Mouse (Mus musculus) adrenal gland, postnatal 0 days (tissue): ENCODE measurements around the gene Hist1h3f. TPM values are rescaled to one million over a fixed set of nuclear protein-coding genes. Genes with fewer than 3 reads are reported as not detected.

ENCODE experiments used
- polyA plus RNA-seq: library from polyadenylated mRNA; unstranded; fragments of >200 nt; fragmentation: Nextera tagmentation; extraction: Ambion mirVana; gene quantifications from 2 replicates; pipeline ENCODE4 v1.2.1, GENCODE M21; 2015

Gene Hist1h3f
- 0.75 and 0.84 TPM in 2 replicates for polyA plus RNA-seq

GRCm38 (mm10) chr13:23543965-23544786, at the start of gene Hist1h3f:
TSS of gene Hist1h3f (plus strand) at chr13:23544052.

GRCm38 (mm10) chr13:23530901-23531875, 12.7 kb upstream of the Hist1h3f start, which contains the start of gene Hist1h4h:
TSS of gene Hist1h4h (plus strand) at chr13:23531050.

DNA sequence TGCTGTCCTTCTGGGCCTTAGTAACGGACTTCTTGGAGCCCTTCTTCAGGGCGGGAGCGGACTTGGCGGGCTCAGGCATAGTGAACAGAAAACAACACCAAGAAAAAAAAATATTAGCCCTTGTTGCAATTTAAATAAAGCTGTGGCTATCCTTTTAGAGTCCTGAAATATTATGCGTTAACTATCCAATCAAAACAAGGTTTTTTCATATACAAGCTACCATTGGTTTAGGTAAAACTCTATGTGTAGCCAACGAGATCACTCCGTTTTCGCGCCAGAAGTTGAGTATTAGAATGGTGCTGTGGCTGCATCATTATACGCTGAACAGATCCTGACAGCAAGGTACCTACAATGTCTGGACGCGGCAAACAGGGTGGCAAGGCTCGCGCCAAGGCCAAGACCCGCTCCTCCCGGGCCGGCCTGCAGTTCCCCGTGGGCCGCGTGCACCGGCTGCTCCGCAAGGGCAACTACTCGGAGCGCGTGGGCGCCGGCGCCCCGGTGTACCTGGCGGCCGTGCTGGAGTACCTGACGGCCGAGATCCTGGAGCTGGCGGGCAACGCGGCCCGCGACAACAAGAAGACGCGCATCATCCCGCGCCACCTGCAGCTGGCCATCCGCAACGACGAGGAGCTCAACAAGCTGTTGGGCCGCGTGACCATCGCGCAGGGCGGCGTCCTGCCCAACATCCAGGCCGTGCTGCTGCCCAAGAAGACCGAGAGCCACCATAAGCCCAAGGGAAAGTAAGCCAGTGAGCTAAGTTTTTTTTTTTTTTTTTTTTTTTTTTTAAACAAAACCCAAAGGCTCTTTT, 10.1 kb upstream of the Hist1h3f start, which contains the start of gene Hist1h2af:
TSS of gene Hist1h2af (plus strand) at position 347 of the 808 bp plus-strand sequence.

GRCm38 (mm10) chr13:23535137-23536075, 8.4 kb upstream of the Hist1h3f start, which contains the start of gene Hist1h3g:
TSS of gene Hist1h3g (plus strand) at chr13:23535422.

GRCm38 (mm10) chr13:23542999-23543607, 749 bp upstream of the Hist1h3f start, which contains the start of gene Hist1h2bh:
TSS of gene Hist1h2bh (minus strand) at chr13:23543392.

DNA sequence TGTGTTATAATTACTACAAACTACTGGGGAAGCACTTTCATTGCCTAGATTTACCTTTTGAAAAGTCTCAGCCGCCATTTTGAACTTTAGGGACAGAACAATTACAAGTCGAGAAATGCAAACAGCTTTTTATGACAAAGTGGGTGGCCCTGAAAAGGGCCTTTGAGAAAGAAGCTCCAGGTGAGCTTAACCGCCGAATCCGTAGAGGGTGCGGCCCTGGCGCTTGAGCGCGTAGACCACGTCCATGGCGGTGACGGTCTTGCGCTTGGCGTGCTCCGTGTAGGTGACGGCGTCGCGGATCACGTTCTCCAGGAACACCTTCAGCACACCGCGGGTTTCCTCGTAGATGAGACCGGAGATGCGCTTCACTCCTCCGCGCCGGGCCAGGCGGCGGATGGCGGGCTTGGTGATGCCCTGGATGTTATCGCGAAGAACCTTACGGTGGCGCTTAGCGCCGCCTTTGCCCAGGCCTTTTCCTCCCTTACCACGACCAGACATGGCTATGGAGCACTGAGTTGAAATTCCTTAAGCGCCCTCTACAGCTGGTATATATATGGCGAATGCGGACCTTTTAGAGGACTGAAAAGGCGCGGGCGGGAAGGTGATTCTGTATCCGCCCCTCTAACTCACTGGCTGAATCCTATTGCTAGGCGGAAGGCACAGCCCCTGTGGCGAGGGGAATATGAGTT, 7.4 kb downstream of the Hist1h3f start, which contains the start of gene Hist1h4f:
TSS of gene Hist1h4f (minus strand) at position 503 of the 689 bp plus-strand sequence.

DNA sequence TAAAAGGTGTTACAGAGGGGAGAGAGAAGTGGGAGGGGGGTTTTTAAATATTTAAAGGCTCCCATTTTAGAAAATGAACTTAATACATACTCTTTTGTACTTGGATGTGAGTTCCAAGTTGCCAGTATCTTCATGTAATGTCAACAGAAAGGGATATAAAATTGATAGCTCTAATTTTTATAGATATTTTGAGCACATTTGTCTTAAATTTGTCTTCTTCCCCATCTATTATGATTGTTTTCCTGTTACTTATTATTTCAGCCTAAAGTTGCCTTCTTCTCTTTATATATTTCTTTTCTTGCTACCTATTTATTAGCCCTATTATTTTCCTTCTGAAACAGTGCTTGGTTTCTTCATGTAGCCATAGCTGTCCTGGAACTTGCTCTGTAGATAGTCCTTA, 9.1 kb downstream of the Hist1h3f start, which contains the start of gene Hist1h1d:
TSS of gene Hist1h1d (plus strand) at position 301 of the 400 bp plus-strand sequence.

GRCm38 (mm10) chr13:23561883-23562659, 18.2 kb downstream of the Hist1h3f start, which contains the start of gene Hist1h3e:
TSS of gene Hist1h3e (minus strand) at chr13:23562369.

GRCm38 (mm10) chr13:23571022-23571503, 27.2 kb downstream of the Hist1h3f start, which contains the start of the genes Hist1h2ae and Hist1h2bg:
TSS of gene Hist1h2ae (minus strand) at chr13:23571220.
TSS of gene Hist1h2bg (plus strand) at chr13:23571396.

DNA sequence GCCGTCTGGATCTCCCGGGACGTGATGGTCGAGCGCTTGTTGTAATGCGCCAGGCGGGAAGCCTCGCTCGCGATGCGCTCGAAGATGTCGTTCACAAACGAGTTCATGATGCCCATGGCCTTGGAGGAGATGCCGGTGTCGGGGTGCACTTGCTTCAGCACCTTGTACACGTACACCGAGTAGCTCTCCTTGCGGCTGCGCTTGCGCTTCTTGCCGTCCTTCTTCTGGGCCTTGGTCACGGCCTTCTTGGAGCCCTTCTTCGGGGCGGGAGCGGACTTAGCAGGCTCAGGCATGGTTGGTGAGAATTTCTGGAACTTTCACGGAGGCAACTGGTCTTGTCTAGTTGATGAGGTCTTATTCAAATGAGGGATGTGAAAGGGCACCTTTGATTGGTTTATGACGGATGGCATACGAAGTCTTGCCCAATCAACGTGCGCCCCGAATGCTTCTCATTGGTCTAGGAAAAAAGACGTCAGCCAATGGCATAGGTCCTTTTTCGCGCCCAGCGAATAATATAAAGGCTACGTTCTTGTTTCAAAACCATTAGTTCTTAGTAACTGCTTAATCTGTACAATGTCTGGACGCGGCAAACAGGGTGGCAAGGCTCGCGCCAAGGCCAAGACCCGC, 30.2 kb downstream of the Hist1h3f start, which contains the start of the genes Hist1h2bf and Hist1h2ad:
TSS of gene Hist1h2bf (minus strand) at position 299 of the 627 bp plus-strand sequence.
TSS of gene Hist1h2ad (plus strand) at position 484 of the 627 bp plus-strand sequence.

GRCm38 (mm10) chr13:23575271-23575851, 31.5 kb downstream of the Hist1h3f start, which contains the start of gene Hist1h3d:
TSS of gene Hist1h3d (plus strand) at chr13:23575763.

GRCm38 (mm10) chr13:23581408-23582218, 37.8 kb downstream of the Hist1h3f start, which contains the start of gene Hist1h4d:
TSS of gene Hist1h4d (plus strand) at chr13:23581598.

